Mouse (Mus musculus) forebrain, embryonic 14.5 days (tissue): Measurements from ENCODE around the gene Gm4922. TPM values are rescaled to one million over a fixed set of nuclear protein-coding genes. Genes with fewer than 3 reads are reported as not detected.

ENCODE experiments used
- ATAC-seq: fragments of 200-750 bp; cut with Nextera tagmentation; 2 replicates; pipeline ENCODE4 v1.8.0; 2017; ENCODE audit warnings: mild to moderate bottlenecking, moderate library complexity
- DNase-seq: peaks from one replicate; pipeline ENCODE4 v3.0.0-alpha.2; 2015; ENCODE audit warnings: low spot score
- H3K27ac ChIP-seq: fragments of 300-500 bp; sonication (generic); 2 replicates; pipeline ENCODE4 v1.5.1; 2014; ENCODE audit warnings: low read depth, mild to moderate bottlenecking, control low read depth, low read length, moderate library complexity
- H3K27me3 ChIP-seq: fragments of 300-500 bp; sonication (generic); replicated peaks from 2 replicates; pipeline ENCODE4 v1.6.1; 2014; ENCODE audit warnings: low read length, control low read depth, mixed read lengths; ENCODE audit not compliant: control insufficient read depth, insufficient read depth
- H3K36me3 ChIP-seq: fragments of 300-500 bp; sonication (generic); 2 replicates; pipeline ENCODE4 v1.6.1; 2014; ENCODE audit warnings: low read length, control low read depth; ENCODE audit not compliant: control insufficient read depth, insufficient read depth
- H3K4me1 ChIP-seq: fragments of 300-500 bp; sonication (generic); 2 replicates; pipeline ENCODE4 v1.6.1; 2014; ENCODE audit warnings: antibody characterized with exemption, low read length, control low read depth; ENCODE audit not compliant: control insufficient read depth, insufficient read depth
- H3K4me2 ChIP-seq: fragments of 300-500 bp; sonication (generic); 2 replicates; pipeline ENCODE4 v1.6.1; 2014; ENCODE audit warnings: mild to moderate bottlenecking, control low read depth, low read length
- H3K4me3 ChIP-seq: fragments of 300-500 bp; sonication (generic); 2 replicates; pipeline ENCODE4 v1.5.1; 2014; ENCODE audit warnings: low read depth, low read length, control low read depth
- H3K9ac ChIP-seq: fragments of 300-500 bp; sonication (generic); 2 replicates; pipeline ENCODE4 v1.6.1; 2014; ENCODE audit warnings: mild to moderate bottlenecking, low read length, control low read depth, moderate library complexity
- H3K9me3 ChIP-seq: fragments of 300-500 bp; sonication (generic); replicated peaks from 2 replicates; pipeline ENCODE4 v1.6.1; 2016; ENCODE audit warnings: low read length, control low read depth, mixed read lengths; ENCODE audit not compliant: control insufficient read depth
- WGBS: fragments of 180-500 bp; shearing (Covaris S2); extraction: QIAGEN DNeasy Blood & Tissue Kit; methylation state at CpG from one replicate; pipeline ENCODE4 v1.1.7; 2014; 5-methylcytosine and 5-hydroxymethylcytosine counted together
- polyA plus RNA-seq: library from polyadenylated mRNA; unstranded; fragments of >200 nt; fragmentation: Nextera tagmentation; extraction: Ambion mirVana; gene quantifications from 2 replicates; pipeline ENCODE4 v1.2.1, GENCODE M21; 2014

Gene Gm4922
- polyA plus RNA-seq, 1 experiment from 2014 or later: not detected

GRCm38 (mm10) chr10:18742086-18742485, 44.5 kb downstream of the Gm4922 start:
- Histone ChIP-seq H3K4me3 (peak overlapping the region; percentile 54), H3K9ac (peak overlapping the region; percentile 40), H3K4me2 (peak overlapping the region; percentile 70), H3K36me3 (no peaks in the 10 kb centered on the region), H3K27ac (peak overlapping the region; percentile 41; the same call in 1 of the 2 replicates), H3K4me1 (0 out of 2 replicates have a peak, but pooled peaks cover 3% of the 10 kb centered on the region), H3K27me3 (no peaks in the 10 kb centered on the region), H3K9me3 (no peaks in the 10 kb centered on the region)
- ATAC-seq (no peak), DNase-seq (peak; percentile 35)
- WGBS: 56% methylated on average over 6 of the region's 6 CpGs

DNA sequence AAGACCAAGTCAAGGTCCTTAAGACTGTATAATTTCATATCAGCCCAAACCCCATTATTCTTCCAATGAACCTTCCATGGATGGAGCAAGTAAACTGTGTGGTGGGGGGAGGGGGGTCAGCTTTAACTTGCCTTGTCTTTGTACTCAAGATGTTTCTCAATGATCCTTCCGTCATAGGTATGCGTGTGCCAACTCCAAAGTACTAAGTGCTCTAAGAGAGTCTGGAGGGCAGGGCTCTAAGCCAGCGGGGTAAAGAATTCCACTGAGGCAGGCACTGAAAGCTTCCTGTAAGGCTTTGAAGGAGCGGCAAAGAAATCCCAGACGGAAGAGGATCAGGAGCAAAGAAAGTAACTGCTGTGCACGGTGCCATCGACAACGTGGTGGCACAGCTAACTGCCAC, 45.6 kb downstream of the Gm4922 start:
- Histone ChIP-seq H3K4me2 (peak overlapping the region; percentile 14; the same call in 1 of the 2 replicates), H3K27me3 (no peaks in the 10 kb centered on the region), H3K4me3 (no peak overlapping the region), H3K9ac (no peak overlapping the region), H3K9me3 (no peaks in the 10 kb centered on the region), H3K27ac (no peak overlapping the region), H3K36me3 (no peaks in the 10 kb centered on the region), H3K4me1 (0 out of 2 replicates have a peak, but pooled peaks cover 3% of the 10 kb centered on the region)
- 84% methylated on average over 8 of the region's 8 CpGs for WGBS
- no peak for ATAC-seq
- DNase-seq: no peak

Other genes starting within 250 kb of the Gm4922 start
- 7.7 and 7.8 TPM in 2 replicates for gene Hebp2, start 240.7 kb downstream of the Gm4922 start, polyA plus RNA-seq
- gene Arfgef3, start 42.8 kb downstream of the Gm4922 start, polyA plus RNA-seq: 2.8 and 4.7 TPM in 2 replicates
- 4.0 and 5.8 TPM in 2 replicates for gene Perp, start 58.2 kb upstream of the Gm4922 start, polyA plus RNA-seq
- gene Tnfaip3, start 228.9 kb upstream of the Gm4922 start, polyA plus RNA-seq: 1.9 and 2.1 TPM in 2 replicates